Mouse (Mus musculus): ENCODE results near the gene Has3. TPM values are rescaled to one million over a fixed set of nuclear protein-coding genes. Genes with fewer than 3 reads are reported as not detected.
"Not testable (repeated sequence)": the region's sequence is repeated elsewhere in the genome, so short reads cannot be mapped to it uniquely, and the experiment has no call there.

Has3 gene
- polyA plus RNA-seq, 1 experiment from 2014 or later: 0.06 TPM

DNA sequence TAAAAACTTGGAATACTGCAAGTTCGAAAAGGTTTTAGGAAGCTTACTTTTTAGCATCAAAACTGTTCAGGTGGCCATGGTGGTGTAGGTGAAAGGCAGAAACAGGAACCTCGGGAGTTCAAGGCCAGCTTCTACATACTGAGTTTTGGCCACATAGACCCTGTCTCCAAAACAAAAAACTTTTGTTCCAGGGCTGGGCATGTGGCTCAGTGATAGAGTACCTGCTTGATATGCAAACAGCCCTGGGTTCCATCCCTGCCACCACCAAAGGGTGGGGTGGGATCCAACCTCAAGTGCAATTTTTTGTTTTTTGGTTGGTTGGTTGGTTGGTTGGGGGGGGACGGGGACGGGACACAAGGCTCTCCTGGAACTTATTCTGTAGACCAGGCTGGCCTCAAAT, 55.4 kb downstream of the Has3 start:
- H3K4me1 ChIP-seq: peaks cover 15% of the 10 kb centered on the region
- no peak for DNase-seq (ENCODE audit: low spot score)
- H3K4me3 ChIP-seq: no peak overlapping the region
- H3K9me3 ChIP-seq (replicated peaks): no peaks in the 10 kb centered on the region
- WGBS: 94% methylated on average over 4 of the region's 4 CpGs
- no peaks in the 10 kb centered on the region for H3K27me3 ChIP-seq (ENCODE audit: low read depth, poor library complexity, severe bottlenecking)
- peaks cover 36% of the 10 kb centered on the region for H3K36me3 ChIP-seq
- no peak overlapping the region for H3K27ac ChIP-seq

DNA sequence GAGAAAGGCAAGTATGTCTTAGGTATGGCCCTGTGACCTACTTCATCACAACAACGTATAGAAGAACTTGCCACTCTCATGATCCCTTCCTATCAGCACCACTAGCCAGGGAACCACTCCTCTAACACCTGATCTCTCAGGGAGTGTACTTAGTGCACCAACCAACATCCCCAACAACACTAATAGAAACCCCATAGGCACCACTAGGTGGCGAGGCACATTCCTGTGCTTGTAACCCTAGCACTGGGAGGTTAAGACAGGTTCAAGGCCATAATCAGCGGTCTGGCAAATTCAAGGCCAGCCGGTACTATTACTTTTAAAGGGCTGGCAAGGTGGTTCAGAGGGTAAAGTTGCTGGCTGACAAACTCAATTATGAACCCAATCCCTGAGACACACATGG, 57.2 kb downstream of the Has3 start:
- H3K27ac ChIP-seq: no peak overlapping the region
- peaks cover 19% of the 10 kb centered on the region for H3K36me3 ChIP-seq
- peak; percentile 46 for DNase-seq (ENCODE audit: low spot score)
- peaks cover 29% of the 10 kb centered on the region for H3K4me1 ChIP-seq
- no peaks in the 10 kb centered on the region for H3K27me3 ChIP-seq (ENCODE audit: low read depth, poor library complexity, severe bottlenecking)
- no peaks in the 10 kb centered on the region for H3K9me3 ChIP-seq (replicated peaks)
- no peak overlapping the region for H3K4me3 ChIP-seq
- 57% methylated on average over 4 of the region's 4 CpGs for WGBS

DNA sequence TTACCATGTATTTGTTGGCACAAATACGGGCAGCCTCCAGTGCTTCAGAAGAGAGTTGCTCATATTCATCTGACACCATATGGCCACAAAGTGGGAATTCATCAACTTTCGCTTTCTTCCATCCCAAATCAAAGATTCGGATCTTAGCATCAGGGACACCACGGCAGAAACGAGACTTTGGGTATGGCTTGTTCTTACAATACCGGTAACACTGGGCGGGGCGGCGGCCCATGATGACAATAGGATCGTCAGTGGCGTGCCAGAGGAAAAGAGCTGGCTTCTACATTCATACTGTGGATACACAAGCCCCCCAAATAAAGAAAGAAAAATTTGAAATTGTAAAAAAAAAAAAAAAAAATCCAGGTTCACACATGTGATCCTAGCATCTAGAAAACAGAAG, 58.1 kb downstream of the Has3 start:
- WGBS: 97% methylated on average over 11 of the region's 11 CpGs
- not testable (repeated sequence) for H3K9me3 ChIP-seq (replicated peaks); H3K27me3 ChIP-seq (ENCODE audit: low read depth, poor library complexity, severe bottlenecking); H3K27ac ChIP-seq; H3K36me3 ChIP-seq; H3K4me3 ChIP-seq; DNase-seq (ENCODE audit: low spot score)
- H3K4me1 ChIP-seq: peaks cover 36% of the 10 kb centered on the region

DNA sequence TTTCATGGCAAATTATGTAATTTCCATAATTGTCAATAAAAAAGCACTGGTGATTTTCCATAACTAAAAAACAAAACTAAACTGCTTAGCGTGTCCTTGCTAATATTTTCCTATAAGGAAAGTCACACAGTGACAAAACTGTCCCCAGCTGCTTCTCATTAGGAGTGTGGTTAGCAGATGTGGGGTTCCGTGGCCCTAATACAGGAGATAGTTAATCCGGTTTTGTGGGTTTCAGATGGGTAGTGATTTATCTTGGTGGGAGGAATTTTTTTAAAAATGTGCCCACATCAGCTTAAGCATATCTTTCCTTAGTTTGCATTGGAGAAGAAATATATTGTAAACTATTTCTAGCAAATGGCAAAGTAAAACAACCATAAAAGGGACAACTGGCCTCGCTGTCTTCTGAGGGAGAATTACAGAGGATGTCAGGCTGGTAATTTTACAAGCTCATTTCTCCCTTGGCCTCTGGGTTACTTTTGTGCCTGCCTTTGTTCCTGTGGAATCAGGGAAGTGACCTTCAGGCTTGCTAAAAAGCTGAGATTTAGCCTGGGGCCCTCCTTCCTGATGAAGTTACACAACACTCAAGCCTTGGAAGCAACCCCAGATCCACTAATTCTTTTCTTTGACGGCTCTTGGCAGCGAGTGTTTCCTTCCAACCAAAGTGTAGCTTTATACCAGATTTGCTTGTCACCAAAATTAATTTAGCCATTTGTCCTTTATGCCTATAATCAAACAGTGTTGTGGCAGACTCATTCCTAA, 59.3 kb downstream of the Has3 start:
- H3K27me3 ChIP-seq (ENCODE audit: low read depth, poor library complexity, severe bottlenecking): no peaks in the 10 kb centered on the region
- 29% methylated on average over 6 of the region's 6 CpGs for WGBS

DNA sequence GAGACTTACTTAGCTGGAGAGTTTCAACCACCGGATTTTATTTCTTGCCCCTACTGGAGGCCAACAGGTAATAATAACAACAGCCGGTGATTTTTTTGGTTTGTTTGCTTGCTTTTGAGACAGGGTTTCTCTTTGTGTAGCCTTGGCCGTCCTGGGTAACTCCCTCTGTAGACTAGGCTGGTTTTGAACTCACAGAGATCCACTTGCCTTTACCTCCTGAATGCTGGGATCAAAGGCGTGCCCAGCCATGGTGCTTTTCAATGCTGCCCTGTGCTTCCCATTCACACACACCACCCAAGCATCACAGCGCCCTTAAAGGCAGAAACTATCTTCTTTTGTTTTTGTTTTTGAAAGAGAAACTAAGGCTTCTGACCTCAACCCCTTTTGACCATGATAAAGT, 59.9 kb downstream of the Has3 start:
- no peak for DNase-seq (ENCODE audit: low spot score)
- H3K36me3 ChIP-seq: 0 out of 2 replicates have a peak, but pooled peaks cover 2% of the 10 kb centered on the region
- no peak overlapping the region for H3K4me3 ChIP-seq
- H3K27me3 ChIP-seq (ENCODE audit: low read depth, poor library complexity, severe bottlenecking): no peaks in the 10 kb centered on the region
- peaks cover 41% of the 10 kb centered on the region for H3K4me1 ChIP-seq
- no peaks in the 10 kb centered on the region for H3K9me3 ChIP-seq (replicated peaks)
- 79% methylated on average over 5 of the region's 5 CpGs for WGBS
- H3K27ac ChIP-seq: peak overlapping the region; percentile 66

More for the DNA sequence above, 59.3 kb downstream of the Has3 start:
- peak overlapping the region; percentile 66 for H3K27ac ChIP-seq
- H3K36me3 ChIP-seq: peaks cover 3% of the 10 kb centered on the region; the same call in 1 of the 2 replicates
- no peak overlapping the region for H3K4me3 ChIP-seq
- no peak for DNase-seq (ENCODE audit: low spot score)
- H3K4me1 ChIP-seq: peaks cover 37% of the 10 kb centered on the region
- H3K9me3 ChIP-seq (replicated peaks): no peaks in the 10 kb centered on the region

DNA sequence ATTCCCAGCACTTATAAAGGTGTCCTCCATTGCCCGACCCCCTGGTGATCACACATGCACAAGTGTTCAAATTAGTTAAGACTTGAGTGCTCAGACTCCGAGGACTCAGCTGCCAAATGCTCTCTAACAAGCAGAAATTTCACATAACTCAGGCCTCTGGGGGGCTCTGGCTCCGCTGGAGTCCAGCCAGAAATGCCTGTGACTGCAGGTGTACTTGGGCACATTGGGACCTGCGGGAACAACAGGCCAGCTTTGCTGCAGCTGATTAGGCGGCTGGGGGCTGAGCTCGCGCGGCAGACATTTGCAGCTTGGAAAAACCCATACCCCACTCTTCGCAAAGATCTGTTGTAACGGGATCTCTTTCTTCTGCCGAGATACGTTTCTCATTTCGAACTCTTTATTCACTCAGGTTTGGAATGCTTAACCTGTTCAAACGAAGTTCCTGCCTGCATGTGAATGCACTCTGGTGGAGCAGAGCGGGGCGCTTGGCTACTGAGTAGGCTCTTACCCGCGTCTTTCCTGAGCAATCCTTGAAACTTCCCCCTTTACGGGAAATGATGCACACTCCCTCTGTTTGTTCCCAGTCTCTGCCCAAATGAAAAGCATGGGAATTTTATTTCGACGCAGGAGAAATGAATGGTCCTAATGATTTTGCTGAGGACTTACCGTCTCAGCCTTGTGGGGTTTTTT, 62.5 kb downstream of the Has3 start:
- peak; percentile 69 for DNase-seq (ENCODE audit: low spot score)
- H3K9me3 ChIP-seq (replicated peaks): no peaks in the 10 kb centered on the region
- H3K27ac ChIP-seq: peak overlapping the region; percentile 76
- WGBS: 17% methylated on average over 22 of the region's 22 CpGs
- peaks cover 58% of the 10 kb centered on the region for H3K4me1 ChIP-seq
- H3K4me3 ChIP-seq: peak overlapping the region; percentile 40
- H3K27me3 ChIP-seq (ENCODE audit: low read depth, poor library complexity, severe bottlenecking): no peaks in the 10 kb centered on the region
- H3K36me3 ChIP-seq: no peaks in the 10 kb centered on the region

DNA sequence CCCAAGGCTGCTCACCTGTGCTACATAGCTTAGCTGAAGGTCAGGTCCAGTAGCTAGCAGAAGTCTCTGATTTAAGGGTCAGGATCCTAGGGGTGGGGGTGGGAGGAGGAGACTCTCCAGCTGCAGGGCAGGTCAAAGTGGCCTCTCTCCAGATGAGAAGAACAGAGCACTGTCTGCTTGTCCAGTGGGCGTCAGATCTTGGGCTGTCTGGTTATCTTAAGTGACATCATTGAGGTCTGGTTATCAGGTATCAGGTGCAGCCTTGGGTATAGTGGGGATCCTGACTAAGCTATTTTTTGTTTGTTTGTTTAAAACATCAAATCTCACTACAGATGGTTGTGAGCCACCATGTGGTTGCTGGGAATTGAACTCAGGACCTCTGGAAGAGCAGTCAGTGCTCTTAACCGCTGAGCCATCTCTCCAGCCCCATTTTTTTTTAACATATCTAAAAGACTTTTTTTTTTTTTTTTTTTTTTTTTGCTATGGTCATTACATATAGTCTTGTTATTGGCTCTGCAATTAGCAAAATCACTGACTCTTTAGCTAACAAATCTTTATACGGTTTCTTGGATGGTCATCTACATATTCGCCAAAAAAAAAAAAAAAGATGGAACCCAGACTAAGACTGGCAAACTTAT, 63.6 kb downstream of the Has3 start:
- H3K4me1 ChIP-seq: peaks cover 67% of the 10 kb centered on the region
- H3K36me3 ChIP-seq: no peaks in the 10 kb centered on the region
- no peaks in the 10 kb centered on the region for H3K9me3 ChIP-seq (replicated peaks)
- DNase-seq (ENCODE audit: low spot score): no peak
- WGBS: 76% methylated on average over 4 of the region's 4 CpGs
- no peaks in the 10 kb centered on the region for H3K27me3 ChIP-seq (ENCODE audit: low read depth, poor library complexity, severe bottlenecking)
- H3K27ac ChIP-seq: no peak overlapping the region
- H3K4me3 ChIP-seq: no peak overlapping the region

Other genes starting within 250 kb of the Has3 start
- gene Tango6, start 187.2 kb upstream of the Has3 start, polyA plus RNA-seq (2016; fragmentation: Nextera tagmentation; extraction: Ambion mirVana): 15.5 and 16.1 TPM in 2 replicates
- 84.7 and 107 TPM in 2 replicates for gene Utp4, start 23.4 kb downstream of the Has3 start, polyA plus RNA-seq (2016; fragmentation: Nextera tagmentation; extraction: Ambion mirVana)
- gene Sntb2, start 65.5 kb downstream of the Has3 start, polyA plus RNA-seq (2016; fragmentation: Nextera tagmentation; extraction: Ambion mirVana): 15.8 and 15.9 TPM in 2 replicates
- gene Vps4a, start 161.0 kb downstream of the Has3 start, polyA plus RNA-seq (2016; fragmentation: Nextera tagmentation; extraction: Ambion mirVana): 56.4 and 67.5 TPM in 2 replicates
- 61.1 and 64.5 TPM in 2 replicates for gene Pdf, start 178.4 kb downstream of the Has3 start, polyA plus RNA-seq (2016; fragmentation: Nextera tagmentation; extraction: Ambion mirVana)
- gene Cog8, start 186.4 kb downstream of the Has3 start, polyA plus RNA-seq (2016; fragmentation: Nextera tagmentation; extraction: Ambion mirVana): 41.8 and 46.1 TPM in 2 replicates
- 122 and 143 TPM in 2 replicates for gene Nip7, start 186.6 kb downstream of the Has3 start, polyA plus RNA-seq (2016; fragmentation: Nextera tagmentation; extraction: Ambion mirVana)
- 0.34 TPM in 1 of 2 replicates, not detected in the other for gene Tmed6, start 195.4 kb downstream of the Has3 start, polyA plus RNA-seq (2016; fragmentation: Nextera tagmentation; extraction: Ambion mirVana)
- 16.4 and 18.1 TPM in 2 replicates for gene Terf2, start 226.3 kb downstream of the Has3 start, polyA plus RNA-seq (2016; fragmentation: Nextera tagmentation; extraction: Ambion mirVana)